Mouse (Mus musculus) kidney, embryonic 15.5 days (tissue): Measurements from ENCODE around the gene Tbc1d22b. TPM values are rescaled to one million over a fixed set of nuclear protein-coding genes. Genes with fewer than 3 reads are reported as not detected.

Source experiments
- ATAC-seq: fragments of 200-750 bp; cut with Nextera tagmentation; replicated peaks from 2 replicates; pipeline ENCODE4 v1.8.0; 2017; ENCODE audit warnings: moderate TSS enrichment; ENCODE audit not compliant: low FRiP score
- H3K27ac ChIP-seq: fragments of 300-500 bp; sonication (generic); 2 replicates; pipeline ENCODE4 v1.5.1; 2015; ENCODE audit warnings: mild to moderate bottlenecking, inconsistent platforms
- H3K27me3 ChIP-seq: fragments of 300-500 bp; sonication (generic); 2 replicates; pipeline ENCODE4 v1.6.1; 2015; ENCODE audit warnings: inconsistent platforms
- H3K36me3 ChIP-seq: fragments of 300-500 bp; sonication (generic); 2 replicates; pipeline ENCODE4 v1.6.1; 2015; ENCODE audit warnings: inconsistent platforms
- H3K4me1 ChIP-seq: fragments of 300-500 bp; sonication (generic); 2 replicates; pipeline ENCODE4 v1.6.1; 2015; ENCODE audit warnings: inconsistent platforms
- H3K4me2 ChIP-seq: fragments of 300-500 bp; sonication (generic); 2 replicates; pipeline ENCODE4 v1.6.1; 2015; ENCODE audit warnings: moderate library complexity, mild to moderate bottlenecking, inconsistent platforms
- H3K4me3 ChIP-seq: fragments of 300-500 bp; sonication (generic); replicated peaks from 2 replicates; pipeline ENCODE4 v1.5.1; 2015; ENCODE audit warnings: mild to moderate bottlenecking, inconsistent platforms
- H3K9ac ChIP-seq: fragments of 300-500 bp; sonication (generic); 2 replicates; pipeline ENCODE4 v1.6.1; 2015; ENCODE audit warnings: mild to moderate bottlenecking, inconsistent platforms
- H3K9me3 ChIP-seq: fragments of 300-500 bp; sonication (generic); replicated peaks from 2 replicates; pipeline ENCODE4 v1.6.1; 2016; ENCODE audit warnings: inconsistent platforms
- WGBS: fragments of 180-500 bp; shearing (Covaris S2); methylation state at CpG from one replicate; pipeline ENCODE4 v1.1.7; 2015; ENCODE audit warnings: mixed read lengths; 5-methylcytosine and 5-hydroxymethylcytosine counted together
- polyA plus RNA-seq: library from polyadenylated mRNA; unstranded; fragments of >200 nt; fragmentation: Nextera tagmentation; extraction: Ambion mirVana; gene quantifications from 2 replicates; pipeline ENCODE4 v1.2.1, GENCODE M21; 2015

Gene Tbc1d22b
- polyA plus RNA-seq, 1 experiment from 2014 or later, result 19.3 TPM

DNA sequence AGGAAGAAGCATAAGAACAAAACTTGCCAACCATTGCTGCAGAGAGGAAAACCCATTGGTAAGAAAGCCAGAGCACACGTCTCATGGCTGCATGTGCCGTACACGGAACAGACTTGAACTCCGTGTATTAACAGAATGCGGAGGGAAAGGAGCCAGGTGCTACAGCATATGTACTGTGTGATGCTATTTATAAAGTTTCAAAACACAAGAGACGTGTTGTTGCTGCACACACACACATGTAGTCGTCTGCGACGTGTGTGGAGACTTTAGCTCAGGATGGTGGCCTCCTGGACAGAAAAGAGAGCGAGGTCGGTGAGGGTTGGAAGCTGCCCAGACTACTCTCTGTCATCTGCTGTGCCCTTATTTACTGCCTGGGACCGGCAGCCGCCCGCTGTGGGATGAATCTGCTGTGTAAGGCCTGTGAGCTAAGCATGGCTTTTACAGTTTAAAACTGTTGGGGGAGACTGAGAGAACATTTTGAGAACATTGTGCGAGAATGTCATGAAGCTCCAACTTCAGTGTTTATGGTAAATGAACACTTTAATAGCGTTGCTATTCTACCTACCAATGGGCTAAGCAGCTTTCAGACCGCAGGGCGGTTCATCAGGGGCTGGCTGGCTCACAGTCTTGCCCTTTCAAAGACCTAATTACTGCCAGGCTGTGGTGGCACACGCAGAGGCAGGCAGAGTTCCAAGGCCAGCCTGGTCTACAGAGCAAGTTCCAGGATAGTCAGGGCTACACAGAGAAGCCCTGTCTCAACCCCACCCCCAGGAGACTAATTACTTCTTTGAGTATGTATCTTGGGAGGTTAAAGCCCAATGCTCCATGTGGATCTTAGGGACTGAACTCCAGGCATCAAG is 6.5 kb upstream of the Tbc1d22b start:
- H3K9ac ChIP-seq, result no peak overlapping the region
- H3K27ac ChIP-seq, result no peak overlapping the region
- ATAC-seq, result no peak
- WGBS, result 81% methylated on average over 19 of the region's 19 CpGs
- no peaks in the 10 kb centered on the region for H3K27me3 ChIP-seq
- H3K36me3 ChIP-seq, result no peaks in the 10 kb centered on the region
- H3K9me3 ChIP-seq, result no peaks in the 10 kb centered on the region
- no peak overlapping the region for H3K4me2 ChIP-seq
- peaks cover 8% of the 10 kb centered on the region; the same call in 1 of the 2 replicates for H3K4me1 ChIP-seq
- no peak overlapping the region for H3K4me3 ChIP-seq

DNA sequence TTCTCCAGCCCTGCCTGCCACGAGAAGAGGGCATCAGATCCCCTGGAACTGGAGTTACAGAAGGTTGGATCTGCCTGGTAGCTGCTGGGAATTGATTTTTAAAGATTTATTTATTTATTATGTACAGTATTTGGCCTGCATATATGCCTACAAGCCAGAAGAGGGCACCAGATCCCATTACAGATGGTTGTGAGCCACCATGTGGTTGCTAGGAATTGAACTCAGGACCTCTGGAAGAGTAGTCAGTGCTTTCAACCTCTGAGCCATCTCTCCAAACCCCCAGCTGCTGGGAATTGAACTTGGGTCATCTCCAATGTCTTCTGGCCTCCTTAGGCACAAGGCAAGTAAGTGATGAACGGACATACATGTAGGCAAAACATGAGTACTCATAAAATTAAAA is 5.5 kb upstream of the Tbc1d22b start:
- WGBS, result 85% methylated on average over 2 of the region's 2 CpGs
- Histone ChIP-seq H3K9me3 (no peaks in the 10 kb centered on the region), H3K4me2 (no peak overlapping the region), H3K27ac (no peak overlapping the region), H3K27me3 (no peaks in the 10 kb centered on the region), H3K9ac (no peak overlapping the region), H3K4me3 (no peak overlapping the region), H3K4me1 (peaks cover 8% of the 10 kb centered on the region; the same call in 1 of the 2 replicates), H3K36me3 (no peaks in the 10 kb centered on the region)
- ATAC-seq, result no peak

DNA sequence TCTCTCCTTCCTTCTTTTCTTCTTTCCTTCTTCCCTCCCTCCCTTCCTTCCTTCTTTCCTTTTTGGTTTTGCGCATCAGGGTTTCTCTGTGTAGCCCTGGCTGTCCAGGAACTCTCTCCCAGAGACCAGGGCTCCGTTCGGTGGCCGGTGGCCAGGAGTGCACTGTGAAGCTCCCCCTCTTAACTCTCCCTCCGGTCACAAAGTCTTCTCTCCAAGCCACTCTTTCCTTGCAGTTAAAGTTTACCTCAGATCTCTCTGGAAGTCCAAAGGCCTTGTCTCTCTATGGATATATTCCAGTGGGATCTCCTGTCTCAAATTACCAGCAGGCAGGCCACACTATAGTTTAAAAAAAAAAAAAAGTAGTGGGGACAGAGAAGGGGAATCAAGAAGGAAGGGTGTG is 4.3 kb upstream of the Tbc1d22b start:
- H3K4me2 ChIP-seq, result no peak overlapping the region
- no peaks in the 10 kb centered on the region for H3K36me3 ChIP-seq
- H3K27me3 ChIP-seq, result no peaks in the 10 kb centered on the region
- H3K9me3 ChIP-seq, result no peaks in the 10 kb centered on the region
- H3K27ac ChIP-seq, result 0 out of 2 replicates have a peak overlapping the region, but pooled peaks have one; percentile 18
- no peak overlapping the region for H3K4me3 ChIP-seq
- no peak for ATAC-seq
- WGBS, result 87% methylated on average over 5 of the region's 5 CpGs
- H3K4me1 ChIP-seq, result peaks cover 14% of the 10 kb centered on the region
- no peak overlapping the region for H3K9ac ChIP-seq

DNA sequence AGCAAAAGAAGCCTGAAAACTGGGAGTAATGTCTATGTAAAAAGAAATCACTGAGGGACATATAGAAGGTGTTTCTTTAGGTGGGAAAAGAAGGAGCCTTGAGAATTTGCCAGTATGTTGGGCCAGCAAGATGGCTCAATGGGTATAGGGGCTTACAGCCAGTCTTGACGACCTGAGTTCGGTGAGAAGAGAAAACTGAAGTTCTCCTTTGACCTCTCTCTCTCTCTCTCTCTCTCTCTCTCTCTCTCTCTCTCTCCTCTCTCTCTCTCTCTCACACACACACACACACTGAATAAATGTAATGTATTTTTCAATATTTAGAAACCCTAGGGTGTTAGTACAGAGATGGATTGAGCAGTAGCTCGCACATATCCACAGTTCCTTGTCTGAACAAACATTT is 1.1 kb upstream of the Tbc1d22b start:
- Histone ChIP-seq H3K4me2 (no peak overlapping the region), H3K9ac (no peak overlapping the region), H3K27ac (no peak overlapping the region), H3K4me3 (no peak overlapping the region), H3K4me1 (peaks cover 27% of the 10 kb centered on the region), H3K27me3 (no peaks in the 10 kb centered on the region), H3K9me3 (no peaks in the 10 kb centered on the region), H3K36me3 (no peaks in the 10 kb centered on the region)
- 63% methylated on average over 3 of the region's 3 CpGs for WGBS
- ATAC-seq, result no peak

DNA sequence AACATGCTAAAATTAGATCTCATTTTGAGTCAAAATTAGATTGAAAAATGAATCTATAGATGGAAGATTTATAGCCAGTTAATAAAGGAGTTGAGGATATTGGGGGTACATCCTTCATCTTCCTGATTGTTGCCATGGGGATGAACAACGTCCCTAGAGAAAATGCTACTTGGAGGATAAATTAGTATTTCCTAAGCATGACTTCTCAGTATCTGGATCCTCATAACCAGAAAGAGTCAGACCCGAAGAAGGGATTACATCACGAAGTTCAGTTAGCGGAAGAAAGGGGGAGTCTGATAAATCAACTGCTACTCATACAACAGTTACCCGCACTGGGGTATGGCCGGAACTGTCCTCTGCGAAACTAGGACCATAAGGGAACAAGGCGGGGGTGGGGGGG is 591 bp upstream of the Tbc1d22b start:
- no peak overlapping the region for H3K9ac ChIP-seq
- H3K4me2 ChIP-seq, result peak overlapping the region; percentile 77
- H3K4me1 ChIP-seq, result peaks cover 27% of the 10 kb centered on the region
- H3K27ac ChIP-seq, result no peak overlapping the region
- no peaks in the 10 kb centered on the region for H3K9me3 ChIP-seq
- H3K4me3 ChIP-seq, result peak overlapping the region; percentile 92
- no peak for ATAC-seq
- H3K36me3 ChIP-seq, result no peaks in the 10 kb centered on the region
- H3K27me3 ChIP-seq, result no peaks in the 10 kb centered on the region
- 42% methylated on average over 8 of the region's 8 CpGs for WGBS

DNA sequence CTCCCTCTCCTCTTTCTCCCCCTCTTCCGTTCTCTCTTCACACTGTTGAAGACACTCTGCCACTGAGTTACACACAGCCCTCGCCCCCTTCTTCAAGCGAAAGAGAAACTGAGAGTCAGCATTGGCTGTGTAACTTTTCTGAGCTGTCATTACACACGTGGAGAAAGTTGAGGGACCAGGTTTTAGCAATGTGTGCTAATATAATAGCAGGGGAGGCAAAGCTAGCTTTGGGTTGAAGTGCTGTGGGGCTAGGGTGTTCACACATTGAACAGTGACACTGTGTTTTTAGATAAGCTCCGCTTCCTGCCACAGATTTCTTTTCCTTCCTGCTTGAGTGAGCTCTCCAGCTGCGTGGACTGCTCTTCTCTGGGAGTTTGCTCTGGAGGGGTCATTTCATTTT is 1.4 kb downstream of the Tbc1d22b start:
- Histone ChIP-seq H3K9ac (0 out of 2 replicates have a peak overlapping the region, but pooled peaks have one; percentile 95), H3K4me3 (peak overlapping the region; percentile 92), H3K27me3 (no peaks in the 10 kb centered on the region), H3K4me2 (peak overlapping the region; percentile 77), H3K27ac (0 out of 2 replicates have a peak overlapping the region, but pooled peaks have one; percentile 77), H3K9me3 (no peaks in the 10 kb centered on the region), H3K36me3 (no peaks in the 10 kb centered on the region), H3K4me1 (peaks cover 27% of the 10 kb centered on the region)
- WGBS, result 36% methylated on average over 6 of the region's 6 CpGs
- ATAC-seq, result no peak

DNA sequence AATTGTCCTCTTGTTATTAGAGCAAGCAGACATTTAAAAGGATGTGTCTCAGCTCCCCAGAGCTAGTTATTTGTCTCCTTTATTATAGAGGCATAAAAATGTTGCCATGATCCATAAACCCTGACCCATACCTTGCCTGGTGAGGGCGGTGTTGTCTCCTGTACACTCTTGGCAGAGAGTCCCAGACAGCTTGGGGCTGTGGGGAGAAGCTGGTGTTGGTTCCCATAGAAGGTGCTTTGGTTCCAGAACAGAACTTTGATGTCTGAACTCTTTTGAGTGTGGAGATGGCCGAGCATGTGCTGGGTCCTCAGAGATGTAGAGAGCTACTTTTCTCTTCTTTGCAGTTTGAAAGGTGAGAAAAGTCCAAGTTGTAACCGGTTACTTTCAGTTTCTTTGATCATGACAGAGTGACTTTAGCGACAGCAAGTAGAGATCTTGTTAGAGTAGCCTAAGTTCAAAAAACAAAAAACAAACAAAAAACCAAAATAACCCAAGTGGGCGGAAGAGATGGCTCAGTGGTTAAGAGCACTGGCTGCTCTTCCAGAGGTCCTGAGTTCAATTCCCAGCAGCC is 2.7 kb downstream of the Tbc1d22b start, which contains the start of gene Tmem217:
TSS of gene Tmem217 (minus strand) at position 224 of the 571 bp plus-strand sequence.
- H3K9me3 ChIP-seq, result no peaks in the 10 kb centered on the region
- H3K4me2 ChIP-seq, result peak within 1 kb of the TSS; percentile 77
- H3K27me3 ChIP-seq, result no peaks in the 10 kb centered on the region
- WGBS, result 78% methylated on average over 5 of the region's 5 CpGs
- H3K9ac ChIP-seq, result no peak within 1 kb of the TSS
- H3K27ac ChIP-seq, result 0 out of 2 replicates have a peak within 1 kb of the TSS, but pooled peaks have one; percentile 77
- ATAC-seq, result no peak
- H3K36me3 ChIP-seq, result no peaks in the 10 kb centered on the region
- H3K4me3 ChIP-seq, result peak within 1 kb of the TSS; percentile 92; the same call in 1 of the 2 replicates
- peaks cover 37% of the 10 kb centered on the region for H3K4me1 ChIP-seq

DNA sequence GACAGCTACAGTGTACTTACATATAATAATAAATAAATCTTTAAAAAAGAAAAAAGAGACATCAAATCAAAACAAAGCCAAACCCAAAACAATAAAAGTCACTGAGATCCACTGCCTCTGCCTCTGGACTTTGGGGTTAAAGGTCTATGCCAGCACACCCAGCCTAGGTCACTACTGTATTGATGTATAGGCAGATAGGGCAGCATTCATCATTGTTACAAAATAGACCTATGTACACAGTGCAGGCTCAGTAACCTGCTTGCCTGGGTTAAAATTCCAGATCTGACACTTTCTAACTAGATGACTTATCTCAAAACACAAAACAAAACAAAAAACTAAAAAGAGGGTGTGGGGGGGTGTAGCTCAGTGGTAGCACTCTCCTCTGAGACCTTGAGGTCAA is 4.6 kb downstream of the Tbc1d22b start:
- H3K27ac ChIP-seq, result no peak overlapping the region
- no peak overlapping the region for H3K4me2 ChIP-seq
- ATAC-seq, result no peak
- no peak overlapping the region for H3K4me3 ChIP-seq
- peaks cover 53% of the 10 kb centered on the region for H3K4me1 ChIP-seq
- H3K27me3 ChIP-seq, result no peaks in the 10 kb centered on the region
- H3K36me3 ChIP-seq, result no peaks in the 10 kb centered on the region
- no peak overlapping the region for H3K9ac ChIP-seq
- H3K9me3 ChIP-seq, result no peaks in the 10 kb centered on the region

DNA sequence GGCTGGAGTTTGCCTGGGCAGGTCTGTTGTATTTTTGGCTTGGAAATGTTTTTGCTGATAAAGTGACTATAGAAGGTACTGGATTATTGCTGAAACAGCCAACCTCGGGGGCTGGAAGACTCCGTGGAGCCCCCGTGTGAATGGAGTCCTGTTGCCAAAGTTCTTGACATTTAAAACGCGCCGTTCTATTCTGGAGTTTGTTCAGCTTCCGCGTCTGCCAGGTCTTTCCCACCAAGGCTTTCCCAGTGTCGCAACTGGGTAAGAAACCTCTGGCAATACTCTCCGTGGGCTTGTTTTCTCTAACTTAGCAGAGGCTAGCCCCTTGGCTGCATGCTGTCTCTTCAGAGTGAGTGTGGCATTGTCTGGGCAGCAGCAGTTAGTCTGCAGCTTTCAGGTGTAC is 6.9 kb downstream of the Tbc1d22b start:
- ATAC-seq, result no peak
- 86% methylated on average over 10 of the region's 10 CpGs for WGBS
- Histone ChIP-seq H3K27me3 (no peaks in the 10 kb centered on the region), H3K36me3 (peaks cover 5% of the 10 kb centered on the region), H3K4me2 (no peak overlapping the region), H3K9ac (no peak overlapping the region), H3K4me3 (no peak overlapping the region), H3K4me1 (peaks cover 34% of the 10 kb centered on the region), H3K27ac (no peak overlapping the region; the same call in 1 of the 2 replicates), H3K9me3 (no peaks in the 10 kb centered on the region)

DNA sequence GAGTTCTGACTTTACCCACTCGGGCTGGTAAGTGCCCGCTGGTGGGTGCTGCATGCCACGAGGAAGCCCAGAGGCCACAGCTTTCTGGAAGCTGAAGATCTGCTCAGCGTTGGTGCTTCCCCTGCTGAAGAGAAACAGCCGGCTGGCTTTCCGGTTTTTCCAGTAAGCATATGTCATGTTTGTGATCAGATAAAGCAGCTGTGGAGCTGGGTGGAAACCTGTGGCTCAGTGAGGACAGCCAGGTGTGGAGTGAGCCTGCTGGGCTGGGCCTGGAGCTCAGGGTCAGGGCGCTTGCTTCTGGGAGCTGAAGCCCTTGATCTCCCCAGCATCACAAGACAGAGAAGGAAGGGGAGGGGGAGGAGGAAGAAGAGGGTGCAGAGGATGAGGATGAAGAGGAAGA is 7.3 kb downstream of the Tbc1d22b start:
- H3K4me2 ChIP-seq, result no peak overlapping the region
- H3K4me3 ChIP-seq, result no peak overlapping the region
- no peak overlapping the region for H3K9ac ChIP-seq
- no peak for ATAC-seq
- WGBS, result 66% methylated on average over 7 of the region's 7 CpGs
- H3K36me3 ChIP-seq, result peaks cover 5% of the 10 kb centered on the region
- H3K9me3 ChIP-seq, result no peaks in the 10 kb centered on the region
- H3K4me1 ChIP-seq, result peaks cover 30% of the 10 kb centered on the region
- no peak overlapping the region; the same call in 1 of the 2 replicates for H3K27ac ChIP-seq
- H3K27me3 ChIP-seq, result no peaks in the 10 kb centered on the region

DNA sequence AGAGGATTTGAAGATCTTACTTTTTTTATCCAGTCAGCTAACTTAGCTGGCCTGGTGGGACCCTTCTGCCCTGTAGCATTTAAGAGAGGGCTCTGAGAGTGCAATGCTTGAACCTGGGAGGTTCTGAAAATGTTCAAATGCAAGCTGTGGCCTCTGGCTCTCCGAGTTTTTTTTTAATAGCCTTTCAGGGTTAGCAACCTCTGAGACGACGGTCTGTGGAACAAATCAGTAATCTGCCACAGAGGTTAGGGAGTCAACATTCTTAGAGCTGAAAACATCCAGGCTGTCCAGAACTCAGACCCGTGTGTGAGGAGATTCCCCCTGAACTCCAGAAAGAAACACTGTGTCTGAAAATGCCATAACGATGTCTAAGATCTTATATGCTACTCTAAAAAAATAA is 8.9 kb downstream of the Tbc1d22b start:
- Histone ChIP-seq H3K4me1 (peaks cover 26% of the 10 kb centered on the region), H3K4me3 (no peak overlapping the region), H3K9me3 (no peaks in the 10 kb centered on the region), H3K9ac (no peak overlapping the region), H3K27ac (peak overlapping the region; percentile 34; the same call in 1 of the 2 replicates), H3K27me3 (no peaks in the 10 kb centered on the region), H3K36me3 (peaks cover 5% of the 10 kb centered on the region), H3K4me2 (no peak overlapping the region)
- 39% methylated on average over 5 of the region's 5 CpGs for WGBS
- no peak for ATAC-seq

DNA sequence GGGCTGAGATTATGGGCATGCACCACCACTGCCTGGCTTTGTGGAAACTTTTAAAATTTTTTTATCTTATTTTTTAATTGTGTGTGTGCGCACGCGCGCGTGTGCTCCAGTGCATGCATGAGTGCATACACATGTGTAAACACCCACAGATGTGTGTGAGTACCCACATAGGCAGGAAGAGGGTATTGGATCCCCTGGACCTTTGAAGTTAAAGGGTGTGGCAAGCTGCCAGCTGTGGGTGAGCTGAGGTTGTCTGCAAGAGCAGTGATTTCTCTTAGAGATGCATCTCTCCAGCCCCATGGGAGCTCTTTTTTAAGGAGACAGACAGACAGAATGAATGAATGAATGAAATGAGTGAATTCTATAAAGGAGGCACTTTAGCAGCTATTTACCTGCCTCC is 15.9 kb downstream of the Tbc1d22b start:
- over 99% methylated on average over 5 of the region's 5 CpGs for WGBS
- no peaks in the 10 kb centered on the region for H3K9me3 ChIP-seq
- H3K36me3 ChIP-seq, result peaks cover 51% of the 10 kb centered on the region
- no peak for ATAC-seq
- H3K4me2 ChIP-seq, result no peak overlapping the region
- no peak overlapping the region for H3K9ac ChIP-seq
- no peak overlapping the region for H3K4me3 ChIP-seq
- H3K4me1 ChIP-seq, result no peaks in the 10 kb centered on the region
- no peaks in the 10 kb centered on the region for H3K27me3 ChIP-seq
- no peak overlapping the region for H3K27ac ChIP-seq
